Mouse (Mus musculus) thymus, adult 2 months (tissue): ENCODE measurements around the gene Tpm4. TPM values are rescaled to one million over a fixed set of nuclear protein-coding genes. Genes with fewer than 3 reads are reported as not detected.
"Not testable (repeated sequence)": the region's sequence is repeated elsewhere in the genome, so short reads cannot be mapped to it uniquely, and the experiment has no call there.

Experiments used
- DNase-seq: peaks from one replicate; pipeline ENCODE4 v3.0.0; 2021
- H3K27ac ChIP-seq: fragments of 200-500 bp; 2 replicates; pipeline ENCODE4 v1.5.1; 2012; ENCODE audit warnings: low read length, control low read depth; ENCODE audit not compliant: control insufficient read depth, insufficient read depth
- H3K27me3 ChIP-seq: fragments of 200-500 bp; 2 replicates; pipeline ENCODE4 v1.6.1; 2012; ENCODE audit warnings: mild to moderate bottlenecking, low read length, moderate library complexity, mixed read lengths; ENCODE audit not compliant: control insufficient read depth, insufficient read depth
- H3K36me3 ChIP-seq: fragments of 200-500 bp; 2 replicates; pipeline ENCODE4 v1.6.1; 2012; ENCODE audit warnings: mild to moderate bottlenecking, low read length, moderate library complexity; ENCODE audit not compliant: control insufficient read depth, insufficient read depth
- H3K4me1 ChIP-seq: fragments of 200-500 bp; replicated peaks from 2 replicates; pipeline ENCODE4 v1.6.1; 2012; ENCODE audit warnings: low read length; ENCODE audit not compliant: control insufficient read depth, insufficient read depth
- H3K4me3 ChIP-seq: fragments of 200-500 bp; 2 replicates; pipeline ENCODE4 v1.5.1; 2012; ENCODE audit warnings: mild to moderate bottlenecking, low read length, control low read depth, moderate library complexity; ENCODE audit not compliant: control insufficient read depth, insufficient read depth
- CTCF ChIP-seq: fragments of 200-500 bp; IDR thresholded peaks from 2 replicates; pipeline ENCODE4 v1.5.1; 2012; ENCODE audit warnings: mild to moderate bottlenecking, control low read depth, low read length, moderate library complexity, borderline replicate concordance; ENCODE audit not compliant: control insufficient read depth, poor library complexity, insufficient read depth; ENCODE audit errors: extremely low read depth
- POLR2A ChIP-seq: fragments of 200-500 bp; IDR thresholded peaks from 2 replicates; pipeline ENCODE4 v1.6.1; 2012; ENCODE audit warnings: mild to moderate bottlenecking, low read length, control low read depth, moderate library complexity; ENCODE audit not compliant: control insufficient read depth, poor library complexity, insufficient read depth; ENCODE audit errors: extremely low read depth
- WGBS: fragments of 180-500 bp; shearing (Covaris S2); methylation state at CpG from one replicate; pipeline ENCODE4 v1.1.7; 2018; 5-methylcytosine and 5-hydroxymethylcytosine counted together
- polyA plus RNA-seq: library from polyadenylated mRNA; depleted of rRNA; stranded (reverse); fragments of >200 nt; gene quantifications from 2 replicates; pipeline ENCODE4 v1.2.3, GENCODE M21; 2012; rRNA removed

The Tpm4 gene
- polyA plus RNA-seq: 47.7 and 55.6 TPM in 2 replicates

DNA sequence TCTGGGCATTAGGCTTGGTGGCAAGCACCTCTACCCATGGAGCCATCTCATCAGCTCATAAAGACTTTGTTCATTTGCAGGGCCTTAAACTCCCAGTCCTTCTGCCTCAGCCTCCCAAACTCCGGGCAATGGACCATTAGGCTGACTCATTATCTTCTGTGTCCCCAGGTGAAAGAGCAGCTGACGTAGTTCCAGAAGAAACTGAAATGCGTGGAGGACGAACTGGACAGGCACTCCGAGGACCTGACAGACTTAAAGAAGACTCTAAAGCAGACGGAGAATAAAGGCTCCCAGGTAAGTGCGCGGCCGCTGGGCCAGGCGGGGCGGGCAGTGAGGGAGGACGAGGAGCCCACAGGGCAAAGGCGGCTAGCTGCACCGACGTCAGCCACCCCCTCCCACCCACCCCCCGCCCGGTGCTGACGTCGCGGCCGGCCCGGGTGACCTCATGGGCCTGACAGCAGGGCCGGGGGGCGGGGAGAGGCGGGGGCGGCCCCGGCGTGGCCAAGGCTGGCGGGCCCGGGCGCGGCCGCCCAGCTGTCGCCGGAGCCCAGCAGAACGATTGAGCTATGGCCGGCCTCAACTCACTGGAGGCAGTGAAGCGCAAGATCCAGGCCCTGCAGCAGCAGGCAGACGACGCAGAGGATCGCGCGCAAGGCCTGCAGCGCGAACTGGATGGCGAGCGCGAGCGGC is at the start of gene Tpm4:
Gene Tpm4, plus strand, starts transcription at position 220 of the 690 bp plus-strand sequence.
- H3K4me3 ChIP-seq: peak within 1 kb of the TSS; percentile 69
- peaks cover 11% of the 10 kb centered on the region for H3K36me3 ChIP-seq
- H3K27me3 ChIP-seq: no peaks in the 10 kb centered on the region
- H3K27ac ChIP-seq: peak within 1 kb of the TSS; percentile 96
- WGBS: 4% methylated on average over 48 of the region's 49 CpGs
- H3K4me1 ChIP-seq: peaks cover 30% of the 10 kb centered on the region
- TF ChIP-seq CTCF: no peak
- TF ChIP-seq POLR2A: no peak
- DNase-seq: peak; percentile 51

DNA sequence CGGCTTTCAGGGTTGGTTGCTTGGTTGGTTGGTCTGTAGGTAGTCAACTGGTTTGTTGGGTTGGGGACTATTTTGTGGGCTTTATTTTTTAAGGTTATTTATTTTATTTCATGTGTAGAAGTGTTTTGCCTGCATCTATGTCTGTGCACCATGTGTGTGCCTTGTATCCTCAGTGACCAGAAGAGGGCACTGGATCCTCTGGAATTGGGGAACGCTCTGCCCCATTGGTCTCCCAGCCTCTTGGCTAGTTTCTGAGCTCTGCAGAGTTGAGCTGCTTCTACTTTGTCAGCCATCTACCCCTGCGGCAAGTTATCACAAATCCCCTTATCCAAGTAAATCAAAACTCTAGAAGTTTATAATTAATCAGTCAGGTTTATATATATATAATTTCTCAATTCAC is 47.2 kb upstream of the Tpm4 start:
- H3K27me3 ChIP-seq, H3K36me3 ChIP-seq, DNase-seq, H3K4me1 ChIP-seq, H3K4me3 ChIP-seq, H3K27ac ChIP-seq: not testable (repeated sequence)
- 93% methylated on average over 3 of the region's 3 CpGs for WGBS

DNA sequence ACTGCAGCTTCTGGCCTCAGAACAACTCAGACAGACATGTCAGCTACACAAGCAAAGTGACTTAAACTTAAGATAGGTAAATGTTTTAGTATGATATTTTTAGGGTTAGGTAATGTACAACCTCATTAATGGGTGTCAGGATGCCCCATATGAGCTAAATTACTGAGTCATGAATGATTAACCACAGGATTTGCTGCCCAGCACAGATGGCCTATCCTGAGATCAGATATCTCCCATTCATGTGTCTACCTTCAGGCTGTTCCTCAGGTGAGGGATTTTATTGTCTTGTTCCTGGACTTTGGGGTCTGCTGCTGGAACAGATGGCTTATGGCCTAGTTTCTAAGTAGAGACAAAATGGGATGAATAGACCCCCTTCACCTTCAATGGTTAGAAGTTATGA is 38.1 kb upstream of the Tpm4 start:
- not testable (repeated sequence) for H3K36me3 ChIP-seq, H3K4me1 ChIP-seq, H3K27me3 ChIP-seq, DNase-seq, H3K4me3 ChIP-seq, H3K27ac ChIP-seq

DNA sequence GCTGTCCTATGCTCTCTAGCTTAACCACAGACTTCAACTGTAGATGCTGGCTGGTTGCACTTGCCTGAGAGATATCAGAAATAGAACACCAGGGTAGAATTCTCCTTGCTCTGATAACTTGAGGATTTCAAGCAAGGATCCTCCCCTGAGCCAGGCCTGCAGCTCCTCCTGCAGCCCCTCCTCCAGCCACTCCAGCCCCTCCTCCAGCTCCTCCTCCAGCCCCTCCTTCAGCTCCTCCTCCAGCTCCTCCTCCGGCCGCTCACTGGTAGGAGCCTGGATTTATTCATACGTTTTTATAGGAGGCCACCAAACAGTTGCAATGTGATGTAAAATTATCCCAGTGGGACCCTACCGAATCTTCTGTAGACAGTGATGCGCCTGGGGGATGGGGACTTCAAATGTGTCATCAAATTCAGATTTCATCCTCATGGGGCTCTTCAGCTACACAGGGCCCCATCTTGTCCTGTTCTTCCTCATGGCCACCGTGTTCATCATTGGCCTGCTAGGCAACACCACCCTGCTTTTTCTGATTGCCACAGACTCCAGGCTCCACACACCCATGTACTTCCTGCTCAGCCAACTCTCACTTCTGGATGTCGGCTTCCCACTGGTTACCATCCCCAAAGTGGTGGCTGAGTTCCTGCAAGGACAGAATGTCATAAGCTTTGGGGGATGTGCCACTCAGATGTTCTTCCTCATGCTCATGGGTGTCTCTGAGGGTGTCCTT is 35.2 kb upstream of the Tpm4 start:
- H3K36me3 ChIP-seq, H3K27ac ChIP-seq, H3K27me3 ChIP-seq, H3K4me1 ChIP-seq, H3K4me3 ChIP-seq: not testable (repeated sequence)
- DNase-seq: peak; percentile 28
- WGBS: 81% methylated on average over 6 of the region's 7 CpGs

DNA sequence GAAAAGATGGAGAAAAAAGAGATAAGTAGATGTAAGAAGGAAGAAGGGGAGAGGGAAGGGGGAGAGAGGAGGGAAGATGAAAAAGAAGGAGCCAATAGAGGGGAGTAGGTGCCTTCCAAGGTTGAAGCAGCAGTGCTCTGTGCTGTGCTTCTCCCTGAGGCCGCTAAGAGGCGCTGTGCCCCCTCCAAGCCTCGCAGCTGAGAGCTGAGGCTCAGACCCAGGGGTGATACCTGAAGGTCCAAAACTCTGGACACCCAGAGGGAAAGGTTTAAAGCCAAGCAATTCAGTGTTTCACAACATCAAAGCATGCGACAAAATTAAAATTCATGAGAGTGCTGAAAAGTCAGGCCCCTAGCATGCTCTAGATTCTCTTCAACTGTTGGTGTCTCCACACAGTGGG is 29.6 kb upstream of the Tpm4 start:
- H3K4me3 ChIP-seq: no peak overlapping the region
- TF ChIP-seq CTCF (no peak), POLR2A (no peak)
- H3K4me1 ChIP-seq: no peaks in the 10 kb centered on the region
- H3K27me3 ChIP-seq: no peaks in the 10 kb centered on the region
- WGBS: 37% methylated on average over 4 of the region's 4 CpGs
- no peak for DNase-seq
- no peak overlapping the region for H3K27ac ChIP-seq
- no peaks in the 10 kb centered on the region for H3K36me3 ChIP-seq

- TF ChIP-seq CTCF: no peak
- no peak for TF ChIP-seq POLR2A
- DNase-seq: no peak
- Histone ChIP-seq H3K4me3 (no peak within 1 kb of the TSS), H3K4me1 (no peaks in the 10 kb centered on the region), H3K27ac (no peak within 1 kb of the TSS), H3K27me3 (no peaks in the 10 kb centered on the region), H3K36me3 (no peaks in the 10 kb centered on the region)
- WGBS: 98% methylated on average over 3 of the region's 3 CpGs
Observed at GRCm38 (mm10) chr8:72106740-72107139, 28.0 kb upstream of the Tpm4 start, which contains the start of gene Olfr374. Olfr374 (plus strand) TSS chr8:72107040.

GRCm38 (mm10) chr8:72110876-72111275 is 23.9 kb upstream of the Tpm4 start:
- Histone ChIP-seq H3K4me3 (no peak overlapping the region), H3K36me3 (no peaks in the 10 kb centered on the region), H3K4me1 (no peaks in the 10 kb centered on the region), H3K27me3 (no peaks in the 10 kb centered on the region), H3K27ac (no peak overlapping the region)
- WGBS: 62% methylated on average over 6 of the region's 6 CpGs
- TF ChIP-seq CTCF: no peak
- no peak for TF ChIP-seq POLR2A
- DNase-seq: no peak
